Mouse (Mus musculus) midbrain, embryonic 16.5 days (tissue): ENCODE measurements around the gene Lgsn. TPM values are rescaled to one million over a fixed set of nuclear protein-coding genes. Genes with fewer than 3 reads are reported as not detected.

ENCODE experiments used
- ATAC-seq: fragments of 200-750 bp; cut with Nextera tagmentation; 2 replicates; pipeline ENCODE4 v1.8.0; 2017; ENCODE audit warnings: moderate TSS enrichment
- H3K27ac ChIP-seq: fragments of 300-500 bp; sonication (generic); 2 replicates; pipeline ENCODE4 v1.5.1; 2014; ENCODE audit warnings: mild to moderate bottlenecking, low read length, mixed read lengths
- H3K27me3 ChIP-seq: fragments of 300-500 bp; sonication (generic); 2 replicates; pipeline ENCODE4 v1.6.1; 2014; ENCODE audit warnings: low read depth, low read length, mixed read lengths; ENCODE audit not compliant: control insufficient read depth, insufficient read depth
- H3K36me3 ChIP-seq: fragments of 300-500 bp; sonication (generic); 2 replicates; pipeline ENCODE4 v1.6.1; 2014; ENCODE audit warnings: mild to moderate bottlenecking, low read length, moderate library complexity, mixed read lengths; ENCODE audit not compliant: control insufficient read depth, insufficient read depth
- H3K4me1 ChIP-seq: fragments of 300-500 bp; sonication (generic); 2 replicates; pipeline ENCODE4 v1.6.1; 2014; ENCODE audit warnings: mild to moderate bottlenecking, low read length, mixed read lengths; ENCODE audit not compliant: control insufficient read depth, insufficient read depth
- H3K4me2 ChIP-seq: fragments of 300-500 bp; sonication (generic); 2 replicates; pipeline ENCODE4 v1.6.1; 2014; ENCODE audit warnings: mild to moderate bottlenecking, low read length, mixed read lengths
- H3K4me3 ChIP-seq: fragments of 300-500 bp; sonication (generic); 2 replicates; pipeline ENCODE4 v1.5.1; 2014; ENCODE audit warnings: low read depth, mild to moderate bottlenecking, low read length, moderate library complexity, mixed read lengths
- H3K9ac ChIP-seq: fragments of 300-500 bp; sonication (generic); 2 replicates; pipeline ENCODE4 v1.6.1; 2014; ENCODE audit warnings: low read depth, low read length, mixed read lengths
- H3K9me3 ChIP-seq: fragments of 300-500 bp; sonication (generic); replicated peaks from 2 replicates; pipeline ENCODE4 v1.6.1; 2014; ENCODE audit warnings: mild to moderate bottlenecking, low read length, mixed read lengths; ENCODE audit not compliant: control insufficient read depth, poor library complexity, severe bottlenecking
- WGBS: fragments of 180-500 bp; shearing (Covaris S2); extraction: QIAGEN DNeasy Blood & Tissue Kit; methylation state at CpG from one replicate; pipeline ENCODE4 v1.1.7; 2014; 5-methylcytosine and 5-hydroxymethylcytosine counted together
- polyA plus RNA-seq: library from polyadenylated mRNA; unstranded; fragments of >200 nt; fragmentation: Nextera tagmentation; extraction: Ambion mirVana; gene quantifications from 2 replicates; pipeline ENCODE4 v1.2.1, GENCODE M21; 2015

Gene Lgsn
- polyA plus RNA-seq, 1 experiment from 2014 or later, result not detected

DNA sequence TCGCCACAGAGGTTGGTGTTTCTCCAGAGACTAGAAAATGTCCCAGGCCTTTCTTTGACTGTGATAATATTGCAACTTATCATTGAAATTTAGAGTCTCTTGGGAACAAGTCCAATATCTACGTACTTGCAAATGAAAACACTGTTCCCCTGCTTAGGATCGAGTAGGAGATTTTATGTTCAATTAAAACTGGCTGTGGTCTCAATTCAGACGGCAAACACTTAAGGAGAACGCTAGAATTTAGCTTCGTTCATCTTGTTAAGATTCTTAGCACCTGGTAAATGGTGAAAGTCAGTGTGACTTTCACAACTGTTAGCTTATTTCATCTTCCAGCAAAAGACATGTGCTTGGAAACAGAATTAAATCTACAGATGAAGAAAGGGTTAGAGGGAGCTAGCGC lies 29.1 kb downstream of the Lgsn start:
- Histone ChIP-seq H3K27me3 (no peaks in the 10 kb centered on the region), H3K36me3 (no peaks in the 10 kb centered on the region), H3K4me3 (no peak overlapping the region), H3K9me3 (no peaks in the 10 kb centered on the region), H3K27ac (no peak overlapping the region), H3K9ac (no peak overlapping the region), H3K4me2 (no peak overlapping the region), H3K4me1 (no peaks in the 10 kb centered on the region)
- ATAC-seq, result no peak
- 70% methylated on average over 7 of the region's 7 CpGs for WGBS

DNA sequence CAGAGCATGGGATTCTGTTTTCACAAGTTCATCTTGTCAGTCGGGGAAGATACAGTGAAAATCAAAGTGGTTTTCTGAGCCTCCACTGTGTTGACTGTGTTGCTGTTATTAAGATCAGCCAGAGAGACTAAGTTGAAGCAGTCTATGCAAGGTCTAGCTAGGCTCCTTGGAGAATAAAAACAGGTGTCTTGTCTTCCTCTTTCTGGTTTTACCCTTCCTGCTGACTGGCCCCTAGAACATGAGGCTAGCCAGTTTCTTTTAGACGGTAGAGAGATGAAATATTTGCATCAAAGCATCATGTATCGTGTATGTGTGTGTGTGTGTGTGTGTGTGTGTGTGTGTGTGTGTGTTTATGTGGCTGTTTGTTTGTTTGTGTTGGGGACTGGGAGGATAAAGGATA lies 29.6 kb downstream of the Lgsn start:
- no peak overlapping the region for H3K4me2 ChIP-seq
- no peak for ATAC-seq
- no peaks in the 10 kb centered on the region for H3K27me3 ChIP-seq
- H3K27ac ChIP-seq, result no peak overlapping the region
- H3K36me3 ChIP-seq, result no peaks in the 10 kb centered on the region
- H3K9ac ChIP-seq, result no peak overlapping the region
- WGBS, result 74% methylated on average over 3 of the region's 3 CpGs
- H3K4me3 ChIP-seq, result no peak overlapping the region
- H3K4me1 ChIP-seq, result no peaks in the 10 kb centered on the region
- no peaks in the 10 kb centered on the region for H3K9me3 ChIP-seq

DNA sequence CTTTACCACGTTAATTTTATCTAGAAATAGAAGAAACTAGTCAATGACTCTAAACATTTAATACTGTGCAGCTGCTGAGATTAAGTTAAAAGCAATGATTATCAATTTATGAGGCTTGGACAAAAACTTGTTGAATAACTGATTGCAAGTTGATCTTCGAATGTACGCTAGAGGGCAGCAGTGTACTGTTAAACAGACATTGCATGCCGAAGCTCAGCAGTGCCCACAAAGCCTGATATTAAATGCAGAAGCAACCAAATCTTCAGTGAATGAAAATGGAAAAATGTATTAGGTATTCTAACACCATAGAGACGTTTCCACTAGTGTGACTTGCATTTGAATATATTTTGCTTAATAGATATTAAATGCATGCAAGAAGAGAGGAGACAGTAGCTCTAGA lies 33.9 kb downstream of the Lgsn start:
- Histone ChIP-seq H3K4me3 (no peak overlapping the region), H3K9ac (no peak overlapping the region), H3K4me2 (no peak overlapping the region), H3K27me3 (no peaks in the 10 kb centered on the region), H3K9me3 (no peaks in the 10 kb centered on the region), H3K36me3 (no peaks in the 10 kb centered on the region), H3K4me1 (no peaks in the 10 kb centered on the region), H3K27ac (no peak overlapping the region)
- whole genome bisulfite sequencing, result under 1% methylated on average over 5 of the region's 5 CpGs
- ATAC-seq, result peak; percentile 94; the same call in 1 of the 2 replicates

DNA sequence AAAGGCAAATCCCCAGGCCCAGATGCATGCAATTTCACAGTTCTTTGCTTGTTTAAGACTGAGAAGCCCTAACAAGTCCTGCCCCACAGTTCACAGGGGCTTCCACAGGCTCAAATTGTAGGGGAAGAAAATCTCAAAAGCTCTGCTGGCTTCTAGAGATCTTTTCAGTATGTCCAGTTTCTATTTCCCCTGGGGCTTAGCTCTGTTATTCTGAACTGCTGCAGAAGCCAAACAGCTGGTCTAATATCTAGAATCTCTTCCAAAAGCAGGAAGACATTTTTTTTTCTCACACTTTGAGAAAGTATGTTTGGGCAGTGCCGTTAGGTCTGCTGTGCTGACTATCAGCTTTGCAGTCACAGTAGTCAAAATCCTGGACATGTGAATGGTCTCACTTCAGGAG lies 38.6 kb downstream of the Lgsn start:
- WGBS, result 89% methylated on average over 1 of the region's 1 CpGs
- H3K36me3 ChIP-seq, result no peaks in the 10 kb centered on the region
- H3K27me3 ChIP-seq, result no peaks in the 10 kb centered on the region
- H3K9me3 ChIP-seq, result no peaks in the 10 kb centered on the region
- H3K27ac ChIP-seq, result no peak overlapping the region
- ATAC-seq, result no peak
- H3K9ac ChIP-seq, result no peak overlapping the region
- H3K4me2 ChIP-seq, result no peak overlapping the region
- no peaks in the 10 kb centered on the region for H3K4me1 ChIP-seq
- H3K4me3 ChIP-seq, result no peak overlapping the region

DNA sequence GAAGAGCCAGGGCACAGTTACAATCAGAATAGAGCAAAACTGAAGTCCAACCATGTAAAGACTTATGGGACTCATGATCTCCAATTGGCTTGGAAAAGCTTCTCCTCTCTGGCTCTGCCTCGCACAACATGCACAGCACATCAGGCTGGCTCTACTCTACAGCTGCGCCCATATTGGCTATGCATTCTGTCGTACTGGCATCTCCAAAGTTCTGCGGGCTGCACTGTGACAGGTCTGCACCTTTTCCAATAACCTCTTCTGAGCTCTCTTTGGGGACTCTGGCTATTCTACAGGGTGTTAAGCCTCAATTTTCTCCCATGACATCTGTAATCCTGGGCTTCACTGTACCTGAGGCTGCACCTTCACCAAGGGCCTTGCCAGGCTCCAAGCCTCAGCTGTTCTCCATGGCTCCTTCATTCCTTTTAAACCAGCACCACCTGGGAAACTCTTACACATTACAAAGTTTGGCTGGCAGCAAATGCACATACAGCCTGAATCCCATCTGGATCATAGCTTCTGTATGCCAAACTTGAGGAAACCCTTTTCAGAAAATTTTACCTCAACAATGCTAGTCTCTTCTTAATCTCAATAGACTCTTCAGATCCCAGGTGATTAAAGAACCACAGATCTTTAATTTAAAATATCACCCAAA lies 44.5 kb downstream of the Lgsn start:
- 94% methylated on average over 4 of the region's 4 CpGs for WGBS
- H3K4me2 ChIP-seq, result no peak overlapping the region
- ATAC-seq, result no peak
- no peak overlapping the region for H3K27ac ChIP-seq
- H3K4me1 ChIP-seq, result no peaks in the 10 kb centered on the region
- no peaks in the 10 kb centered on the region for H3K9me3 ChIP-seq
- H3K9ac ChIP-seq, result no peak overlapping the region
- H3K36me3 ChIP-seq, result no peaks in the 10 kb centered on the region
- no peak overlapping the region for H3K4me3 ChIP-seq
- no peaks in the 10 kb centered on the region for H3K27me3 ChIP-seq

DNA sequence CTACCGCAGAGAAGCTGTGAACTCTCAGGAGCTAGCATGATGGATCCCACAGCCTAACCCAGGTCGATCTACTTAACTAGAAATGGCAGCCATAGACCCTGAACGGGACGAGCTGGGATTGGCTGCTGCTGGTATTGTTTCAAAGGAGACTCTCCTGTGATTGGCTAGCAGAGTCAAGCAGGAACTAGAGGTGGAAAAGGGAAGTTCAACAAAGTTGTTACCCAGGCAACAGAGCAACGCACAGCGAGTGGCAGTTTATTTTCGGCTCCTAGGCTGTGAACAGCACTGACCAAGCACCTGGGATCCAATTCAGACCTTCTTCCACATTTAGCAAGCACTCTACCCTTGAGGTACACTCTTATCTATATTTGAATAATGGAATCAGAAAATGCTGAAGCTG lies 46.4 kb downstream of the Lgsn start, which contains the start of the genes 4931428L18Rik and Pih1d3:
4931428L18Rik (minus strand) TSS at position 121 of the 400 bp plus-strand sequence.
Pih1d3 (plus strand) TSS at position 275 of the 400 bp plus-strand sequence.
- no peaks in the 10 kb centered on the region for H3K36me3 ChIP-seq
- H3K4me1 ChIP-seq, result no peaks in the 10 kb centered on the region
- H3K27me3 ChIP-seq, result no peaks in the 10 kb centered on the region
- H3K4me2 ChIP-seq, result no peak within 1 kb of the TSS
- WGBS, result 92% methylated on average over 7 of the region's 7 CpGs
- no peak within 1 kb of the TSS for H3K9ac ChIP-seq
- no peaks in the 10 kb centered on the region for H3K9me3 ChIP-seq
- no peak within 1 kb of the TSS for H3K27ac ChIP-seq
- ATAC-seq, result no peak
- H3K4me3 ChIP-seq, result no peak within 1 kb of the TSS

DNA sequence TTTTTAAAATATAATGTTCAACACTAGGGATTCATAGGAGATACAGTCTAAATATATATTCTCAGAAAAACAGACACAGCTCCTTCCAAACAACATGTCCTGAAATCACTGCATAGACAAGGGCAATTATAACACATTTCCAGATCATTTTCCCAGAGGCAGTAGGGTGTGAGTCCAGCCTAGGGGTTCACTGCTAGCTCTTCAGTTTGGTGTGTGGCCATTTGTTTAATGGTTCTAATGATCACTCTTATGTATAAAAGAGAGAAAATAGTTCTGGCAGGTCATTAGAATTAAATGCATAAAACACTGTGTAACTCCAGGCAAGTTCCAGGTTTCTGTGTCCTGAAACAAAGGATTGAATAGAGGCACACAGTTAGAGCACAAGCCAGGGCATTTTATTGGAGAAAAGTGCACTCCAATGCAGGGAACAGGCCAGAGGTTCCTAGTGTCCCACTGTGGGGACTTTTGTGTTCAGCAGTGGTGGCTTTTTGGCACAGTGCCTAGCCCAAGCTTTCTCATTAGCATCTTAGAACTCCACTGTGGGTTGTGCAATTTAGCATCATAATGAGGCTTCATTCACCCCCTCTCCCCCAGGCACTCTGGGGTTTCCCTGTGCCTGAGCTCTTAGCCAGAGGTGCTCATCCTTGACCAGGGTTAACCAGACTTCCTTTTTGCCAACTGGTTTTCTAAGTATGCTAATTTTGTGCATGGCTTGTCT lies 57.3 kb downstream of the Lgsn start:
- no peak overlapping the region for H3K4me2 ChIP-seq
- no peak overlapping the region for H3K9ac ChIP-seq
- ATAC-seq, result peak; percentile 93
- no peak overlapping the region for H3K4me3 ChIP-seq
- no peak overlapping the region for H3K27ac ChIP-seq
- no peaks in the 10 kb centered on the region for H3K27me3 ChIP-seq
- no peaks in the 10 kb centered on the region for H3K9me3 ChIP-seq
- no peaks in the 10 kb centered on the region for H3K4me1 ChIP-seq
- H3K36me3 ChIP-seq, result no peaks in the 10 kb centered on the region

Other genes starting within 250 kb of the Lgsn start
- gene AC153137.1, start 198.4 kb upstream of the Lgsn start, polyA plus RNA-seq, result not detected in 2 replicates
- not detected in 2 replicates for gene 4931428L18Rik, start 46.3 kb downstream of the Lgsn start, polyA plus RNA-seq
- gene Pih1d3, start 46.4 kb downstream of the Lgsn start, polyA plus RNA-seq, result not detected in 2 replicates